Mouse (Mus musculus) lung, postnatal 14 days (tissue): ENCODE data around the gene Frrs1.

Experiments used
- DNase-seq: peaks from one replicate; pipeline ENCODE4 v3.0.0; 2021

Frrs1 gene

GRCm38 (mm10) chr3:116917016-116917415, 57.8 kb downstream of the Frrs1 start:
- no peak for DNase-seq

- DNase-seq, result no peak
These were observed 62.3 kb downstream of the Frrs1 start for GRCm38 (mm10) chr3:116921535-116921934.

GRCm38 (mm10) chr3:116923042-116923441, 63.8 kb downstream of the Frrs1 start:
- no peak for DNase-seq

DNA sequence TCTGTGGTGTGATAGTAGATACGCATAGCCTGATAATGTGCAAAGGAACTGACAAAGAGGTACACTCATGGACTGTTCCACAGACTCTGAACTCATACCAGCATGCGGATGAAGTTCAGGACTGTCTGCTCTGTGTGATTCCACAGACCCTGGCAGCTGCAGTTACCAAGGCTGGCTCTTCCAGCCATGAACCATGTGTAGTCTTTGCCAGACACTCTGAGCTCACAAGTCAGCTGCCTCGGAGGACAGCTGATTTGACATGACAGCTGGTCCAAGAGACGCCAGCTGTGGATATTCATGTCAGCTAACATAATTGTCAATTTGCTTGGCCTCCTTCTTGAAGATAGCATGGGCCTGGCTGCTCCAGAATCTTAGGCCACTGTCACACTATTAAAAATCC, 69.7 kb downstream of the Frrs1 start:
- DNase-seq, result peak; percentile 28

DNA sequence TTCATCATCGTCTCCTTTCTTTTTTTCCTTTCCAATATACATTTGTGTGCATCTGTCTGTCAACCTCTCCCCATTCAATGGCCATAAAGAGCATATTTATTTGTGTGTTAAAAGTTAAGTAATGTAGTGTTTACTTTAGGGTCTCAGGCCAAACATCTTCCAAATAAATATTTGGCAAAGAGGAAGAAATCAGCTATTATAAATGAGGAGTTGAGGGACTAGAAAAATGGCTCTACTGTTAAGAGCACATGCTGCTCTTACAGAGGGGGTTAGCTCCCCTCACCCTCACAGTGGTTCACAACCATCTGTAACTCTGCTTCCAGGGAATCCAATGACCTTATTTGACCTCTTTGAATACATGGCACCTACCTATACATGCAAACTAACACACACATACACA, 73.9 kb downstream of the Frrs1 start:
- DNase-seq, result no peak

DNA sequence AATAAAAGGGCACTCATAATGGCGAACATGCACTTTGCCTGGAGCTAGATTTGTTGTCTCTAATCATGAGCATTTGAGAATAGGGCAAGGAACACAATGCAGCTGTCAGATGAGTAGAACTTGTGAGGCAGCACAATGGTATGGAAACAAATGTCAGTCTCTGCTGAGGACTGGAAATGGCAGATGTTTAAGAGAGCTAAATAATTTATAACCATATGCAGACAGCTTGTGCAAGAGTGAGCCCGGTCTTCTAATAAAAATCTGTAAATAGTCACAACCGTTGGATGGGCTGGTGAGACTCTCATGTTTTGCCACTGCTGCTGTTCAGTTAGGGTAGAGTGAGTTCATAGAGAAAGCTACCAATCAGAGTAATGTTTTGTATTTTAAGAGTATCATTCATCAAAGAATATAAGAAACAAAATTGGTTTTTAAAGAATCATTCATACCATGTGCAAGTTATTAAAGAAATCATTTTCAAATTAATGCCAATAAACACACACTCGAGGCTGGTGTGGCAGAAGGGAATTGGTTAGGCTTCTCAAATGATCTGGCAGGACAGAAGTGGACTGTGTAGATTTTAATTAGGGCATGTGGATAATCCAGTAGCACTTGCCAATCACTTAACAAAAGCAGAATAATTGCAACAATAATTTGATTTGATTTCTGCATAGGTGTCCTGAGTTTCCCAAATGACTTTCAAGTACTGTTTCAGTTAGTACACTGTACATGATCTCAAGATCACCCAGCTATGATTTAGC, 77.8 kb downstream of the Frrs1 start:
- no peak for DNase-seq

- DNase-seq, result no peak
These were observed 81.7 kb downstream of the Frrs1 start for GRCm38 (mm10) chr3:116940804-116941558.

DNA sequence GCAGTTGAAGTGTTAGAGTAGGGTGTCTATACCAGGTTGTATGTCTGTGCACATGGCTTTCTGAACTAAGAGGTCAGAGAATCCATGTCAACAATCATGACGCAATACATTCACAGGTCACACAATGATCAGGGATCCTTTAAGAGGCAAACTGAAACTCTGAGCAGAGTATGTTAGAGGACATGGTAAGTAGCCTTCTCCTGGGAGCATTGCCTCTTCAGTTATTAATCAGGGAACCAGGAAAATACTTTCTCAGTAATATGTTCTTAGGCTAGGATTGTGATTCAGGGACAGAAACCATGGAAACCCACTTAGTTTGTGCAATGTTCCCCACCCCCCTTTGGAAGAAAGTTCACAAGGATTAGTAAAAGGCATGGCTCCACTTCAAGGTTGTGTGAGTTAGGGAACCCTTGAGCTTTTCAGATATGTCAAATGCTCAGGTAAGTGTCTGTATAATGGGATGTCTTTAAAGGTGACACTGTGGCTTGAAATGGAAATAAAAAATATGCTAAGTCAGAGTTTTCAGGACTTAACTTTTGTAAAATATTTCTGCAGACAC, 82.4 kb downstream of the Frrs1 start:
- no peak for DNase-seq

DNA sequence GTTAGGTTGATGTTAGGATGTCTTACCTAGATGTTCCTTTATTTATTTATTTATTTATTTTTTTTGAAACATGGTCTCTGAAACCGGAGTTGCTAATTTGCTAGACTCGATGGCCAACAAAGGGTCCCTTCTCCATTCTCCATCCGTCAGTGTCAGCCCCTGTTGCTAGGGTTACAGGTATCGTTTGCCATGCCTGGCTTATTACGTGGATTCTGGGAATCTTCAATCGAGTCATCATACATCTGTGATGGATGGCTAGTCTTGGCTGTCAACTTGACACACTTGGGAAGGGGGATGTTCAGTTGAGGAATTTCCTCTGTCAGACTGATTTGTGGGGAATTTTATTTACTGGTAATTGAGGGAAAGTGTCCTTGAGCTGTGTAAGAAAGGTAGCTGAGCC, 83.5 kb downstream of the Frrs1 start:
- no peak for DNase-seq

- no peak for DNase-seq
These were observed 84.2 kb downstream of the Frrs1 start for GRCm38 (mm10) chr3:116943422-116943821.

- DNase-seq, result no peak
These were observed 87.2 kb downstream of the Frrs1 start for GRCm38 (mm10) chr3:116946476-116946875.

- DNase-seq, result peak; percentile 46
These were observed 91.4 kb downstream of the Frrs1 start for GRCm38 (mm10) chr3:116950665-116951115.

GRCm38 (mm10) chr3:116951489-116951888, 92.2 kb downstream of the Frrs1 start:
- DNase-seq, result no peak

DNA sequence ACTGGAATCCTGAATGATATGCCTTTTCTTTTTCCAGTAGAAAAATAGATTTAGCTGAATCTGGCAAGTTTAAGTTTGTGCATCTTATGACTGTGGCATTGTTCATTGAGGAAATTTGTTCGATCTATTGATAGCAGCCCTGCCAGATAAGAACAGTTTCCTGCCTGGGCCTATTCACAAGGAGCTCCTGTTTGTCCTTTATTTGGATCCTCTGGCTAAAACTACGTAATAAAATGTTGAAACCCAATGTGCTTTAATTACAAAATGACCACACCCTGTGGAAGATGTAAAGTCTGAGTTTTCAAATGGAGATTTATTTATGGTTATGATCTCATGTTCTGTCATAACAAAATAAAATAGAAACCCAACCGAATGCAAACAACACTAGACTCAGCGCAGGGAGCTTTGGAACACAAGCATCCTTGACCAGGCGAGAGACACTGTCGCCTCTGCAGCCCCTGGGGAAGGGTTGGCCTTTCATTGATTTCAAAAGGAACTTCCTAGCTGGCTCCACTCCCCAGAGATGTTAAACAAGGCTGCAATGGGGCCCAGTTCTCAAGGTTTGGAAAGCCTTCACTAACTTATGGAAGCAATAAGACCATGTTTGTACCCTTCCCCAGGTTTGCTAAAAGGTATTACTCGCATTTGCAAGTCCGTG, 93.1 kb downstream of the Frrs1 start:
- no peak for DNase-seq

DNA sequence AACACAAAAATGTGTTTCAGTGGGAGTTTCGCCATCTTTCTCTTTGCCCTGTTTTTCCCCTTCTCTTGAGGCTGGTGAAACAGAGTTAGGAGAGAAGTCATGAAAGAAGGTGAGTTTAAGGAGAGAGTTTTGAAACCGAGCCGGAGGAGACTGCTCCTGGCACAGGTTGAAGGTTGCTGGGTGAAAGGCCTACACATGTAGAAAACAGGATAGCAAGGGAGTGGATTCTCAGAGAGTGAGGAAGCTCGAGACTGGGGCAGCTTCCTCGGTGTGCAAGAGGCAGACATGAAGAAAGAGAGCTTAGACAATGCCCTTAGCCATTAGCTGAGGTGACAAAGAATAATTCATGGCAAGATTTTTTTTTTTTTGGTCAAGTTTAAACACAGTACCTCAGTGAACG, 94.1 kb downstream of the Frrs1 start:
- no peak for DNase-seq

DNA sequence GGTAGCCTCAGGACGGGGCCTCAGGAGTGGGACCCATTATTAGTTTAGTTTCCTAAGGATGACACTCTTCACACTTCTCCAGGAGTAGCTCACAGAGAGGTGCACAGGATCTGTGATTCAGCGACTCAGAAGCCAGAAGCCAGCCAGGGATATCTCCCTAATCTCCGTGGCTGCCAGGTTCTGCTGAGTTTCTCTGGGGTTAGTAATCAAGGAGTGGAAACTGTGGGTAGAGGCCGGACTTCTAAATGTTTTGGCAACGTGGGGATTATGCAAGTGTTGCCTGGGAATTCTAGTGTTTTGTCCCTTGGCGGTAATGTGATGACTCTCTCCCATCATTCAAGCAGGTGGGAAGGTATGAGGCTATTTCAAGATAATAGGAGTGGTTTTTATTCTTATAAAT, 95.8 kb downstream of the Frrs1 start:
- no peak for DNase-seq
